Mouse (Mus musculus) ZHBTc4 (cell line): ENCODE data around the gene Cbln3.

Source experiments
- DNase-seq: peaks from one replicate; pipeline ENCODE4 v3.0.0-alpha.2; 2011; ENCODE audit warnings: low read depth, low spot score

The Cbln3 gene

GRCm38 (mm10) chr14:55880982-55881381 is 3.2 kb downstream of the Cbln3 start:
- DNase-seq = no peak

GRCm38 (mm10) chr14:55879623-55880022 is 4.6 kb downstream of the Cbln3 start:
- peak; percentile 84 for DNase-seq

- DNase-seq = no peak
Measured at GRCm38 (mm10) chr14:55878316-55878940, 5.8 kb downstream of the Cbln3 start.

GRCm38 (mm10) chr14:55877469-55878315 is 6.5 kb downstream of the Cbln3 start:
- no peak for DNase-seq

GRCm38 (mm10) chr14:55873714-55874683 is 10.2 kb downstream of the Cbln3 start:
- peak; percentile 85 for DNase-seq

- DNase-seq = no peak
Measured at GRCm38 (mm10) chr14:55873242-55873713, 10.9 kb downstream of the Cbln3 start.

GRCm38 (mm10) chr14:55872551-55872950 is 11.6 kb downstream of the Cbln3 start:
- no peak for DNase-seq

- DNase-seq = no peak
Measured at GRCm38 (mm10) chr14:55872039-55872438, 12.2 kb downstream of the Cbln3 start.

- peak; percentile 61 for DNase-seq
Measured at GRCm38 (mm10) chr14:55869538-55869937, 14.7 kb downstream of the Cbln3 start.

- DNase-seq = peak; percentile 80
Measured at GRCm38 (mm10) chr14:55868230-55869026, 15.8 kb downstream of the Cbln3 start.

- DNase-seq = peak; percentile 82
Measured at GRCm38 (mm10) chr14:55866962-55867361, 17.2 kb downstream of the Cbln3 start.

- peak; percentile 91 for DNase-seq
Measured at GRCm38 (mm10) chr14:55863773-55864172, 20.4 kb downstream of the Cbln3 start.

- no peak for DNase-seq
Measured at GRCm38 (mm10) chr14:55862970-55863369, 21.2 kb downstream of the Cbln3 start.

GRCm38 (mm10) chr14:55862186-55862585 is 22.0 kb downstream of the Cbln3 start:
- no peak for DNase-seq

GRCm38 (mm10) chr14:55857588-55857987 is 26.6 kb downstream of the Cbln3 start:
- DNase-seq = no peak

GRCm38 (mm10) chr14:55855101-55855561 is 29.1 kb downstream of the Cbln3 start:
- peak; percentile 73 for DNase-seq

GRCm38 (mm10) chr14:55854406-55855100 is 29.6 kb downstream of the Cbln3 start:
- DNase-seq = no peak

- DNase-seq = peak; percentile 92
Measured at GRCm38 (mm10) chr14:55853621-55854285, 30.4 kb downstream of the Cbln3 start, which contains the start of gene Nynrin. Gene Nynrin, plus strand, starts transcription at chr14:55854010.
